Mouse (Mus musculus) ES-Bruce4 (cell line): ENCODE results near the gene Asgr1. TPM values are rescaled to one million over a fixed set of nuclear protein-coding genes. Genes with fewer than 3 reads are reported as not detected.

ENCODE experiments used
- H3K27ac ChIP-seq: 2 replicates; pipeline ENCODE4 v1.5.1; 2012; ENCODE audit warnings: low read length, inconsistent platforms; ENCODE audit not compliant: insufficient read depth
- H3K27me3 ChIP-seq: 2 replicates; pipeline ENCODE4 v1.6.1; 2012; ENCODE audit warnings: mild to moderate bottlenecking, low read length, inconsistent platforms; ENCODE audit not compliant: control insufficient read depth, poor library complexity, insufficient read depth, severe bottlenecking
- H3K36me3 ChIP-seq: 2 replicates; pipeline ENCODE4 v1.6.1; 2012; ENCODE audit warnings: inconsistent platforms, mild to moderate bottlenecking, low read length, moderate library complexity; ENCODE audit not compliant: control insufficient read depth, poor library complexity, insufficient read depth, severe bottlenecking
- H3K4me1 ChIP-seq: one replicate; pipeline ENCODE4 v1.8.1; 2011; ENCODE audit warnings: low read length; ENCODE audit not compliant: control insufficient read depth, insufficient read depth
- H3K4me3 ChIP-seq: 2 replicates; pipeline ENCODE4 v1.5.1; 2011; ENCODE audit warnings: low read depth, mild to moderate bottlenecking, low read length
- H3K9ac ChIP-seq: 2 replicates; pipeline ENCODE4 v1.6.1; 2012; ENCODE audit warnings: low read depth, mild to moderate bottlenecking, inconsistent platforms; ENCODE audit not compliant: poor library complexity, severe bottlenecking
- H3K9me3 ChIP-seq: replicated peaks from 2 replicates; pipeline ENCODE4 v1.6.1; 2012; ENCODE audit warnings: mild to moderate bottlenecking, low read length, inconsistent platforms; ENCODE audit not compliant: control insufficient read depth, poor library complexity, insufficient read depth, severe bottlenecking
- CTCF ChIP-seq: IDR thresholded peaks from one replicate; pipeline ENCODE4 v1.8.1; 2011; ENCODE audit warnings: low read depth, low read length
- EP300 ChIP-seq: IDR thresholded peaks from 2 replicates; pipeline ENCODE4 v1.6.1; 2011; ENCODE audit warnings: low read depth, low read length; ENCODE audit not compliant: insufficient read depth
- POLR2A ChIP-seq: IDR thresholded peaks from one replicate; pipeline ENCODE4 v1.8.1; 2011; ENCODE audit warnings: low read length; ENCODE audit not compliant: insufficient read depth
- polyA plus RNA-seq: library from polyadenylated mRNA; stranded (reverse); fragments of >200 nt; gene quantifications from 2 replicates; pipeline ENCODE4 v1.2.4, GENCODE M21; 2011; ENCODE audit warnings: low read depth; ENCODE audit not compliant: missing spikeins, insufficient read depth, insufficient read length

Asgr1 gene
- polyA plus RNA-seq, 1 experiment = not detected

GRCm38 (mm10) chr11:70021264-70022132 is 32.4 kb upstream of the Asgr1 start:
- Histone ChIP-seq H3K36me3 (no peaks in the 10 kb centered on the region), H3K27ac (no peak overlapping the region), H3K27me3 (no peaks in the 10 kb centered on the region), H3K9ac (peak overlapping the region; percentile 31; the same call in 1 of the 2 replicates), H3K9me3 (no peaks in the 10 kb centered on the region), H3K4me1 (peaks cover 3% of the 10 kb centered on the region), H3K4me3 (peak overlapping the region; percentile 78)
- TF ChIP-seq POLR2A (no peak), CTCF (no peak), EP300 (no peak)

GRCm38 (mm10) chr11:70023481-70024150 is 30.3 kb upstream of the Asgr1 start:
- H3K36me3 ChIP-seq = no peaks in the 10 kb centered on the region
- H3K27me3 ChIP-seq = no peaks in the 10 kb centered on the region
- H3K9me3 ChIP-seq = no peaks in the 10 kb centered on the region
- H3K27ac ChIP-seq = no peak overlapping the region
- H3K4me3 ChIP-seq = no peak overlapping the region
- H3K9ac ChIP-seq = no peak overlapping the region; the same call in 1 of the 2 replicates
- H3K4me1 ChIP-seq = peaks cover 3% of the 10 kb centered on the region
- TF ChIP-seq EP300 (no peak), POLR2A (no peak), CTCF (no peak)

- H3K9me3 ChIP-seq = no peaks in the 10 kb centered on the region
- H3K27ac ChIP-seq = no peak overlapping the region
- no peak for TF ChIP-seq EP300
- TF ChIP-seq CTCF = no peak
- no peak for TF ChIP-seq POLR2A
- H3K36me3 ChIP-seq = no peaks in the 10 kb centered on the region
- H3K9ac ChIP-seq = no peak overlapping the region
- H3K4me3 ChIP-seq = no peak overlapping the region
- no peaks in the 10 kb centered on the region for H3K27me3 ChIP-seq
- peaks cover 5% of the 10 kb centered on the region for H3K4me1 ChIP-seq
Measured at GRCm38 (mm10) chr11:70024151-70024514, 29.8 kb upstream of the Asgr1 start.

GRCm38 (mm10) chr11:70026689-70027088 is 27.2 kb upstream of the Asgr1 start:
- peak overlapping the region; percentile 10; the same call in 1 of the 2 replicates for H3K4me3 ChIP-seq
- H3K27me3 ChIP-seq = no peaks in the 10 kb centered on the region
- no peak overlapping the region for H3K27ac ChIP-seq
- no peaks in the 10 kb centered on the region for H3K36me3 ChIP-seq
- peaks cover 5% of the 10 kb centered on the region for H3K4me1 ChIP-seq
- H3K9ac ChIP-seq = peak overlapping the region; percentile 23; the same call in 1 of the 2 replicates
- TF ChIP-seq CTCF (no peak), EP300 (peak; percentile 49; the same call in 1 of the 2 replicates), POLR2A (no peak)
- no peaks in the 10 kb centered on the region for H3K9me3 ChIP-seq

- H3K4me1 ChIP-seq = peaks cover 5% of the 10 kb centered on the region
Measured at GRCm38 (mm10) chr11:70027397-70027796, 26.5 kb upstream of the Asgr1 start.

More at GRCm38 (mm10) chr11:70027397-70027796, 26.5 kb upstream of the Asgr1 start:
- Histone ChIP-seq H3K9ac (0 out of 2 replicates have a peak overlapping the region, but pooled peaks have one; percentile 23), H3K36me3 (no peaks in the 10 kb centered on the region), H3K27me3 (no peaks in the 10 kb centered on the region), H3K4me3 (0 out of 2 replicates have a peak overlapping the region, but pooled peaks have one; percentile 5), H3K27ac (no peak overlapping the region), H3K9me3 (no peaks in the 10 kb centered on the region)
- TF ChIP-seq EP300 (no peak), CTCF (no peak), POLR2A (no peak)
